Mouse (Mus musculus): ENCODE data around the gene Dnajc4.
A peak's percentile ranks its signal among the peaks of the same experiment; 100 is the strongest.

Dnajc4 gene

GRCm38 (mm10) chr19:6942764-6943163 is 49.6 kb downstream of the Dnajc4 start:
- DNase-seq = no peak

- DNase-seq = peak; percentile 95
These were observed 50.1 kb downstream of the Dnajc4 start, which contains the start of gene Gpr137 for GRCm38 (mm10) chr19:6942249-6942691. Gene Gpr137 (minus strand): TSS chr19:6942480.

- peak; percentile 96 for DNase-seq
These were observed 50.8 kb downstream of the Dnajc4 start, which contains the start of gene Bad for GRCm38 (mm10) chr19:6941372-6942248. Gene Bad (plus strand): TSS chr19:6941861.

- no peak for DNase-seq
These were observed 51.7 kb downstream of the Dnajc4 start for GRCm38 (mm10) chr19:6940396-6941351.

GRCm38 (mm10) chr19:6939106-6940002 is 53.0 kb downstream of the Dnajc4 start:
- no peak for DNase-seq
